Mouse (Mus musculus) stomach, embryonic 14.5 days (tissue): ENCODE data around the gene Surf1. TPM values are rescaled to one million over a fixed set of nuclear protein-coding genes. Genes with fewer than 3 reads are reported as not detected.
"Not testable (repeated sequence)": the region's sequence is repeated elsewhere in the genome, so short reads cannot be mapped to it uniquely, and the experiment has no call there.

Source experiments
- ATAC-seq: fragments of 200-750 bp; cut with Nextera tagmentation; 2 replicates; pipeline ENCODE4 v1.8.0; 2017; ENCODE audit warnings: low read depth, moderate TSS enrichment; ENCODE audit not compliant: insufficient number of reproducible peaks, insufficient read depth, low FRiP score
- H3K27ac ChIP-seq: fragments of 300-500 bp; sonication (generic); 2 replicates; pipeline ENCODE4 v1.5.1; 2014; ENCODE audit warnings: mild to moderate bottlenecking, low read length, moderate library complexity, mixed read lengths
- H3K27me3 ChIP-seq: fragments of 300-500 bp; sonication (generic); 2 replicates; pipeline ENCODE4 v1.6.1; 2014; ENCODE audit warnings: low read length, control low read depth, mixed read lengths; ENCODE audit not compliant: control insufficient read depth, insufficient read depth
- H3K36me3 ChIP-seq: fragments of 300-500 bp; sonication (generic); 2 replicates; pipeline ENCODE4 v1.6.1; 2014; ENCODE audit warnings: mild to moderate bottlenecking, control low read depth, low read length, moderate library complexity, mixed read lengths; ENCODE audit not compliant: control insufficient read depth, insufficient read depth
- H3K4me1 ChIP-seq: fragments of 300-500 bp; sonication (generic); 2 replicates; pipeline ENCODE4 v1.6.1; 2014; ENCODE audit warnings: low read length, control low read depth, mixed read lengths; ENCODE audit not compliant: control insufficient read depth, insufficient read depth
- H3K4me2 ChIP-seq: fragments of 300-500 bp; sonication (generic); replicated peaks from 2 replicates; pipeline ENCODE4 v1.6.1; 2014; ENCODE audit warnings: low read depth, low read length, control low read depth
- H3K4me3 ChIP-seq: fragments of 300-500 bp; sonication (generic); 2 replicates; pipeline ENCODE4 v1.5.1; 2014; ENCODE audit warnings: low read depth, low read length, control low read depth
- H3K9ac ChIP-seq: fragments of 300-500 bp; sonication (generic); replicated peaks from 2 replicates; pipeline ENCODE4 v1.6.1; 2014; ENCODE audit warnings: low read depth, mild to moderate bottlenecking, control low read depth, low read length, moderate library complexity, mixed read lengths
- H3K9me3 ChIP-seq: fragments of 300-500 bp; sonication (generic); 2 replicates; pipeline ENCODE4 v1.6.1; 2016; ENCODE audit warnings: low read depth, low read length, control low read depth; ENCODE audit not compliant: control insufficient read depth
- WGBS: fragments of 180-500 bp; shearing (Covaris S2); extraction: QIAGEN DNeasy Blood & Tissue Kit; methylation state at CpG from one replicate; pipeline ENCODE4 v1.1.7; 2014; 5-methylcytosine and 5-hydroxymethylcytosine counted together
- polyA plus RNA-seq: library from polyadenylated mRNA; unstranded; fragments of >200 nt; fragmentation: Nextera tagmentation; extraction: Ambion mirVana; gene quantifications from 2 replicates; pipeline ENCODE4 v1.2.1, GENCODE M21; 2014

Gene Surf1
- polyA plus RNA-seq, 1 experiment from 2014 or later = 50.4 TPM

GRCm38 (mm10) chr2:26895898-26896297 lies 20.4 kb downstream of the Surf1 start:
- peaks cover 66% of the 10 kb centered on the region for H3K36me3 ChIP-seq
- no peak overlapping the region for H3K27ac ChIP-seq
- WGBS = 92% methylated on average over 4 of the region's 4 CpGs
- H3K4me2 ChIP-seq = no peak overlapping the region
- H3K9ac ChIP-seq = no peak overlapping the region
- H3K4me3 ChIP-seq = no peak overlapping the region
- no peaks in the 10 kb centered on the region for H3K27me3 ChIP-seq
- H3K9me3 ChIP-seq = no peaks in the 10 kb centered on the region
- no peaks in the 10 kb centered on the region for H3K4me1 ChIP-seq
- ATAC-seq = no peak

- not testable (repeated sequence) for H3K4me2 ChIP-seq, H3K9ac ChIP-seq, H3K27me3 ChIP-seq, H3K27ac ChIP-seq, H3K4me1 ChIP-seq, ATAC-seq, H3K9me3 ChIP-seq, H3K4me3 ChIP-seq
- H3K36me3 ChIP-seq = peaks cover 14% of the 10 kb centered on the region; the same call in 1 of the 2 replicates
- 81% methylated on average over 4 of the region's 4 CpGs for WGBS
Measured at GRCm38 (mm10) chr2:26886170-26886569, 30.2 kb downstream of the Surf1 start.

GRCm38 (mm10) chr2:26885541-26885940 lies 30.8 kb downstream of the Surf1 start:
- not testable (repeated sequence) for H3K9me3 ChIP-seq, H3K27ac ChIP-seq, H3K9ac ChIP-seq, ATAC-seq, H3K27me3 ChIP-seq, H3K4me2 ChIP-seq, H3K4me3 ChIP-seq, H3K4me1 ChIP-seq
- 77% methylated on average over 2 of the region's 2 CpGs for WGBS
- peaks cover 10% of the 10 kb centered on the region; the same call in 1 of the 2 replicates for H3K36me3 ChIP-seq

- H3K27ac ChIP-seq = no peak overlapping the region
- peaks cover 3% of the 10 kb centered on the region; the same call in 1 of the 2 replicates for H3K9me3 ChIP-seq
- no peak overlapping the region for H3K9ac ChIP-seq
- no peak overlapping the region for H3K4me2 ChIP-seq
- no peaks in the 10 kb centered on the region for H3K4me1 ChIP-seq
- H3K36me3 ChIP-seq = no peaks in the 10 kb centered on the region
- no peak for ATAC-seq
- H3K4me3 ChIP-seq = no peak overlapping the region
- no peaks in the 10 kb centered on the region for H3K27me3 ChIP-seq
Measured at GRCm38 (mm10) chr2:26878571-26878970, 37.8 kb downstream of the Surf1 start.

GRCm38 (mm10) chr2:26870666-26871065 lies 45.7 kb downstream of the Surf1 start:
- Histone ChIP-seq H3K27me3 (no peaks in the 10 kb centered on the region), H3K9ac (no peak overlapping the region), H3K27ac (no peak overlapping the region), H3K36me3 (no peaks in the 10 kb centered on the region), H3K4me2 (no peak overlapping the region), H3K9me3 (no peaks in the 10 kb centered on the region), H3K4me3 (no peak overlapping the region), H3K4me1 (no peaks in the 10 kb centered on the region)
- WGBS = 59% methylated on average over 6 of the region's 6 CpGs
- ATAC-seq = no peak

GRCm38 (mm10) chr2:26864879-26865278 lies 51.5 kb downstream of the Surf1 start, which contains the start of gene Abo:
Abo (minus strand) TSS chr2:26864979.
- 55% methylated on average over 3 of the region's 3 CpGs for WGBS
- Histone ChIP-seq H3K4me3 (no peak within 1 kb of the TSS), H3K9ac (no peak within 1 kb of the TSS), H3K36me3 (no peaks in the 10 kb centered on the region), H3K9me3 (no peaks in the 10 kb centered on the region), H3K4me2 (no peak within 1 kb of the TSS), H3K27me3 (no peaks in the 10 kb centered on the region), H3K4me1 (no peaks in the 10 kb centered on the region), H3K27ac (no peak within 1 kb of the TSS)
- ATAC-seq = no peak

Other genes starting within 250 kb of the Surf1 start
- not detected in 2 replicates for gene Lcn4, start 245.2 kb downstream of the Surf1 start, polyA plus RNA-seq
- gene Abo, start 51.6 kb downstream of the Surf1 start, polyA plus RNA-seq = not detected in 2 replicates
- 17.0 and 18.4 TPM in 2 replicates for gene Surf6, start 13.7 kb downstream of the Surf1 start, polyA plus RNA-seq
- gene Med22, start 5.9 kb downstream of the Surf1 start, polyA plus RNA-seq = 30.3 and 31.1 TPM in 2 replicates
- gene Rpl7a, start 5.8 kb downstream of the Surf1 start, polyA plus RNA-seq = 712 and 713 TPM in 2 replicates
- gene Surf2, start 163 bp downstream of the Surf1 start, polyA plus RNA-seq = 33.2 and 36.8 TPM in 2 replicates
- 199 and 218 TPM in 2 replicates for gene Surf4, start 17.4 kb upstream of the Surf1 start, polyA plus RNA-seq
- gene Stkld1, start 17.5 kb upstream of the Surf1 start, polyA plus RNA-seq = 0.11 and 0.25 TPM in 2 replicates
- gene Rexo4, start 47.9 kb upstream of the Surf1 start, polyA plus RNA-seq = 45.2 and 45.3 TPM in 2 replicates
- gene Adamts13, start 56.9 kb upstream of the Surf1 start, polyA plus RNA-seq = 0.07 TPM in 1 of 2 replicates, not detected in the other
- 59.2 and 62.6 TPM in 2 replicates for gene Cacfd1, start 93.4 kb upstream of the Surf1 start, polyA plus RNA-seq
- 0.84 and 1.7 TPM in 2 replicates for gene Slc2a6, start 111.5 kb upstream of the Surf1 start, polyA plus RNA-seq
- not detected in 2 replicates for gene Mymk, start 155.6 kb upstream of the Surf1 start, polyA plus RNA-seq
- 2.1 and 3.2 TPM in 2 replicates for gene Adamtsl2, start 162.8 kb upstream of the Surf1 start, polyA plus RNA-seq
- not detected in 2 replicates for gene Fam163b, start 226.0 kb upstream of the Surf1 start, polyA plus RNA-seq
- gene Dbh, start 248.7 kb upstream of the Surf1 start, polyA plus RNA-seq = 0.43 and 1.1 TPM in 2 replicates